Mouse (Mus musculus) CD4-positive helper T cell, adult 2 months (primary cell): ENCODE measurements around the gene Map2k5.

Experiments
- DNase-seq: peaks from one replicate; pipeline ENCODE4 v3.0.0-alpha.2; 2012; ENCODE audit warnings: low read depth, missing footprints, low spot score

Gene Map2k5

GRCm38 (mm10) chr9:63146856-63147274 is 230.8 kb downstream of the Map2k5 start:
- no peak for DNase-seq

- DNase-seq: no peak
These were observed 231.4 kb downstream of the Map2k5 start for GRCm38 (mm10) chr9:63146126-63146855.

GRCm38 (mm10) chr9:63145249-63146125 is 232.2 kb downstream of the Map2k5 start:
- no peak for DNase-seq

- DNase-seq: no peak
These were observed 233.0 kb downstream of the Map2k5 start for GRCm38 (mm10) chr9:63144502-63145248.

GRCm38 (mm10) chr9:63143641-63144501 is 233.8 kb downstream of the Map2k5 start:
- DNase-seq: no peak

GRCm38 (mm10) chr9:63143227-63143626 is 234.5 kb downstream of the Map2k5 start:
- DNase-seq: no peak

- DNase-seq: no peak
These were observed 235.2 kb downstream of the Map2k5 start for GRCm38 (mm10) chr9:63142335-63143036.

GRCm38 (mm10) chr9:63141641-63142334 is 235.9 kb downstream of the Map2k5 start:
- DNase-seq: no peak

GRCm38 (mm10) chr9:63140211-63140610 is 237.5 kb downstream of the Map2k5 start:
- no peak for DNase-seq

GRCm38 (mm10) chr9:63139661-63140060 is 238.0 kb downstream of the Map2k5 start:
- no peak for DNase-seq

GRCm38 (mm10) chr9:63138481-63138967 is 239.2 kb downstream of the Map2k5 start:
- DNase-seq: no peak

- DNase-seq: no peak
These were observed 240.1 kb downstream of the Map2k5 start for GRCm38 (mm10) chr9:63137615-63137915.

- DNase-seq: no peak
These were observed 240.7 kb downstream of the Map2k5 start for GRCm38 (mm10) chr9:63136756-63137614.

- no peak for DNase-seq
These were observed 241.5 kb downstream of the Map2k5 start for GRCm38 (mm10) chr9:63136241-63136640.

- peak; percentile 68 for DNase-seq
These were observed 241.9 kb downstream of the Map2k5 start for GRCm38 (mm10) chr9:63135801-63136200.

- DNase-seq: no peak
These were observed 242.3 kb downstream of the Map2k5 start for GRCm38 (mm10) chr9:63135356-63135755.

GRCm38 (mm10) chr9:63133659-63134058 is 244.0 kb downstream of the Map2k5 start:
- no peak for DNase-seq

- peak; percentile 98 for DNase-seq
These were observed 244.8 kb downstream of the Map2k5 start for GRCm38 (mm10) chr9:63132673-63133601.
